Mouse (Mus musculus): Measurements from ENCODE around the gene Amy1. TPM values are rescaled to one million over a fixed set of nuclear protein-coding genes. Genes with fewer than 3 reads are reported as not detected.
"Not testable (repeated sequence)": the region's sequence is repeated elsewhere in the genome, so short reads cannot be mapped to it uniquely, and the experiment has no call there.

The Amy1 gene
- 10 to 100 TPM in 1 of 2 experiments, 1 to 10 TPM in 1; 7.7 to 13.9 TPM for total RNA-seq (2021)
- long read RNA-seq, experiment 1, transcript Amy1-202 (11 exons, 1,771 nt): major isoform, 18 of 22 reads
- long read RNA-seq, experiment 1, partial matches to known transcripts: 0 of 22 reads
- long read RNA-seq, experiment 1, other reads (novel, unspliced or antisense): 1 of 22 reads
- long read RNA-seq, experiment 2, transcript Amy1-202 (11 exons, 1,771 nt): major isoform, 5 of 8 reads
- long read RNA-seq, experiment 2, partial matches to known transcripts: 1 of 8 reads
- long read RNA-seq, experiment 2, other reads (novel, unspliced or antisense): 0 of 8 reads

DNA sequence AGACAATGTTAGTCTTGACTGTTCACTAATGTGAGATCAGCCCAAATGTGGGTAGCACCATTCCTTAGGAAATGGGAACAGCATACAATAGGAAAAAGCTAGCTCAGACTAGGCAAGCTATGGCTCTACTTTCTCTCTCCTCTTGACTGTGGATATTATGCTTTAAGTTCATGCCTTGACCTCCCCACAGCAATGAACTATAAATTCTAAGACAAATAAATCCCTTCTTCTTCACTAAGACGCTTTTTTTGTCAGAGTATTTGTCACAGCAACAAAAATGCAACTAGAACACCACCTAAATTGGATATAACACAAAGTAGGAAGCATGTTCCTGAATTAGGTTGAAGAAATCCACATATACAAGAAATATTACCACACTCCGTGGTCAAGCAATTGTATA is at the start of gene Amy1:
Amy1 (minus strand) TSS at position 101 of the 400 bp plus-strand sequence.
- no peak for DNase-seq

DNA sequence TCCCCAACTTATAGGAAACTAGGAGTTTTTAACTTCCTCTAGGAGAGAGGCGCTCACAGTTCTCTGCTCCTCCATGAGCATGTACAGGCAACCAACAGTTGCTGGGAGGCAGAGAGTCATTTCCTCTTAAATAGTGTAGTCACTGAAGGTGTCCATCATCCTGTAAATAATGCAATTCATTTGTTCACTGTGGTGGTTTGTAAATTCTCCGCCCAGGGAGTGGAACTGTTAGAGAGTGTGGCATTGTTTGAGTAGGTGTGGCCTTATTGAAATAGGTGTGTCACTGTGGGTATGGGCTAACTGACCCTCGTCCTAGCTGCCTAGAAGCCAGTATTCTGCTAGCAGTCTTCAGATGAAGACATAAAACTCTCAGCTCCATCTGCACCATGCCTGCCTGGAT is 47.8 kb upstream of the Amy1 start:
- no peak for DNase-seq

DNA sequence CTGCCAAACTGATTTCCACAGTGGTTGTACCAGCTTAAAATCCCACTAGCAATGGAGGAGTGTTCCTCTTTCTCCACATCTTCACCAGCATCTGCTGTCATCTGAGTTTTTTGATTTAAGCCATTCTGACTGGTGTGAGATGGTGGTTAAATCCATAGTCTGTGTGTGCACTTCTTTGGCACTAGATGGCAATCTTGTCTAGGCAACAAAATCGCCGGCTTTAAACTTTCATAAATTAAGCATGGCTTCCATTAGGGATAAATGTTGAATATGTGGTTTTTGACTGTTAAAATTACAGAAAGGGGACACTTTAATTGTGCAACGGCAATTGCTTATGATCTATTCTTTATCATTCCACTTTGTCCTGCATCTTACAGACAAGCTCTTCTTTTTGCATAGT is 44.9 kb upstream of the Amy1 start:
- DNase-seq: not testable (repeated sequence)

DNA sequence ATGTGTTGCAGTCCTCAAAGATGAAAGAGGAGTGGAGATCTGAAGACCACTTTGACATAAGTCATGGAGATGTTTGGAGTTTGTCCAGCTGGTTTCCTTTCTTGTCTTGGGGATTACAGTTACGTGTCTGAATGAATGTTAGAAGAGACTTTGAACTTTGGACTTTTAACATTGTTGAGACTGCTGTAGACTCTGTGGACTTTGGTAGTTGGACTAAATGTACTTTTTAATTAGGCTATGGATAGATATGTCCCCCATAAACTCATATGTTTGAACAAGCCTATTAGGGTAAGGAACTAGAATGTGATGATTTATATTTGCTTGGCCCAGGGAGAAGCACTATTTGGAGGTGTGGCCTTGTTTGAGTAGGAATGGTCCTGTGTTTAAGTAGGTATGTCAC is 33.0 kb upstream of the Amy1 start:
- DNase-seq: no peak

DNA sequence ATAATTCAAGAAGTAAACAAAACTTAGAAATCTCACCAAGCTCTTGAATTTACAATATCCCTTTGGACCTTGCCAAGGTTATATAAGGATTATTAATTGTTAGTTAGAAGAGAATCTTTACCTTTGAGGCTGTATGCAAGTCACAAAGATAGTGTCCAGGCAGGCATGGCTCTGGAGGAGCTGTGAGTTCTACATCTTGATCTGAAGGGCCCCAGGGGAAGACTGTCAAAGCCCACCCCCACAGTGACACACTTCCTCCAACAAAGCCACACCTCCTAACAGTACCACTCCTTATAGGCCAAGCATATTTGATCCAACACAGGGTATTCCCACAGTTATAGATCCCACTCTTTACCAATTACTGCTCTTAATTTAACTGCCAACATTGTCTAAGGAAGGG is 27.7 kb upstream of the Amy1 start:
- DNase-seq: no peak

DNA sequence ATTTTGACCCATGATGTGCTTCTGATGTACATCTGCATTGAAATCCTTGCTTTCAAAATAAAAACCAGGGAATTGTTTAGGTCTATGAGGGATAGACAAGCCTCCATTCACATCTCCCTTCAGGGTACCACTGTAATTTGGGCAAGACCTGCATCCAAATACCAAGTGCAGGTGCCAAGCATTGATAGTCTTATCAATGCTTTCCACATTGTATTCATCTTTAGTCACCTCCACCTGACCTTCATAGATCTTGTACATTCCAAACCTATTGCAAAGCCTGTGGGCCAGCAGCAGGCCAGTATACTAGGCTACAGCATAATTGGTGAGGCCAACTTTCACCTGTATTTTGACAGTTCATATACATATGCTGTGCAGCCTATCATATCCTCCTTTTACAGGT is 25.1 kb upstream of the Amy1 start:
- DNase-seq: no peak

DNA sequence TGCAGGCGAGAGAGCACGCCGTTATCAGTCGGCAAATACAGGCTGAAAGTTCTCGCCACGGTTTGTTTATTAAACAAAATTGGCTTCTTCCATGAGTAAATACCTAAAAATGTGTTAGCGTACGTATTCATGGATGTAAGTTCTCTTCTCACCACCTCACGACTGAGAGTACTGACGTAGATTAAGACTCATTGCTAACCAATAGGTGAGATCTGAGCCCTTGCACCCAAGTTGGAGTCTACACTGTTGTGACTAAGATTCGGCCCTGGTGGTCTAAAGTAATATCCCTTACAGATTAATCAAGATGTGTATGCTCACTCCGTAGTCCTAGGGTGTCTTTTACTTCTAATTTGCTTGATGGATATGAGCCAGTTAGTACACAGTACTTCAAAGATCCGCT is 24.1 kb upstream of the Amy1 start:
- DNase-seq: peak in 1 of 2 experiments; percentile 22

DNA sequence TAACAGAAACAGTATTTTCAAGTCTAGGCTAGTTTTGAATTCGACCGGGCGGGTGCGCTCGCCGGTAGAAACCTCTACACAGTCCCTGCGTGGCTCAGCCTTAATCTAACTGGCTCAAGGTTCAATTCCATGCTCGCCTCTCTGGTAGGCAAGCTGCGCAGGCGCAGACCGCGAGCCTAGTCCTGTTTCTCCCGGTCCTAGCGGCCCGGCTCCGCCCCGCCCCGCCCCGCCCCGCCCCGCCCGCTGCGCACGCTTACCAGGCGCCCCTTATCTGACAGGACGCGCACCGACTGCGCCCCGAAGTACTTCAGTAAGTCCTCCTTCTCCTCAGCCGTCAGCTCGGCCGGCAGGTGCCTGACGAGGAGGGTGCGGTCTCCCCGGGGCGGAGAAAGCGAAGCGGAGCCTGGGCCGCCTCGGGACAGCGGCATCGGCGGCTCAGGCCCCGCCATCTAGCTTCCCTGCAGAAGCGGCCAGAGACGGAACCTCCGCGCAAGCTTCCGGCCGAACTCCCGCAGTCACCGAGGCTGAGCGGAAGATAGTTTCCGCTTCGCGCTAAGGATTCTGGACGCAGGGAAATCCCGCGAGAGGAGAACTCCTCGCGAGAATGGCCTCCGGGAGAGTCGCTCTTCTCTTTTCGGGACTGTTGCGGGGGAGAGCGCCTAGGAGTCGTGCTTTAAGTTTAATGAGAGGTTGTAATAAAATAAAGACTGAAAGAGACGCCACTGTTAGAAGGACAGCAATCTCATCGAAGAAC is 23.3 kb upstream of the Amy1 start, which contains the start of gene Rnpc3:
Rnpc3 (minus strand) TSS at position 544 of the 754 bp plus-strand sequence.
- DNase-seq: peak; percentile 97 to 99

DNA sequence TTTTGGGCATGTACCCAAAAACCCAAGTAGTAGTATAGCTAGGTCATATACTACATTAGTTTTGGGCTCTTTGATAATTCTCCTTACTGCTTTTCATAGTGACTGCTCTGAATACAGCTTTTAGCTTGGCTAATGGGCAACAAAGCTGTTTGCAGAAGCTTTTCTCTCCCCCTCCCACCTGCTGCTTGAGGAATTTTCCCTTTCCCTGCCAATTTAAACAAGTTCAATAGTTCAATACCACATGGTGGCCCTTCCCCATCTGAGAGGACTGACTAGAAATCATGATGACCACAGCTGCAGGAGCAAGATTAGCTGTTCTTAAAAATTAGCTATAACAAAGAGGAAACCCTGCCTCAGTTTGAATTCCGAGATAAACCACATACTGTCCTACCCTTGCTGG is 15.7 kb downstream of the Amy1 start:
- no peak for DNase-seq

DNA sequence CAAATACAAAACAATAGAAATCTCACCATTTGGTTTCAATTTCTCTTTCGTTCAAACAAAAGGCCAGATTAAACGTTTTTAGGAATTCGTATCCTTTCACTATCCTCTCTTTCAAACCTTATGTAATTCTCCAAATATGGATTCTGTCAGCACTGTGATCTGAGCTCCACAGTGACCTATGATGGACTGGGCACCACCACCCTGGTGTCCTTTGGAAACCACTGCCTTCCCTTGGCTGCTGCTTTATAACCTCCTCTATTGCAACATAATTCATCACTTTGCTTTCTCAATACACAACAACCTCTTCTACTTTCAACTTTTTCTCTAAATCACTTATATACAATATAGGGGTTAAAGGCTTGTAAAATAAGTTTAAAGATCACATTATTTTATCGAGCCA is 31.9 kb downstream of the Amy1 start:
- DNase-seq: peak; percentile 7 to 25

DNA sequence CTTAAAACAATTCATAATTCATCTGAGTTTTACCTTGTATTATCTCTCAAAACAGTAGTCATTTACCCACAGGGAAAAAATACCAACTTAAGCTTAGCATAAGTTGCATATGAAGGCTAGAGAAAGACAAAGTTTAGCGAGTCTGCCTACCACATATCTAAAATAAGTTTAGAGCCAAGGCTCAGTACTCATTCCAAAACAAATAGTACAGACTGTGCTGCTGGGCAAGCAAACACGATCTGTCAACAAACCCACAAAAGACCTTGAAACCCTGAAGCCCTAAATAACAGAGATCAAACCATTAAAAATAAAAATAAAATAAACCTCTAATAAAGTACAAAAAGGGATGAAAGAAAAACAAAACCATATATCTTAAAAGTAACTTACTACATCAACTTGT is 32.4 kb downstream of the Amy1 start:
- DNase-seq: peak; percentile 5 to 20

DNA sequence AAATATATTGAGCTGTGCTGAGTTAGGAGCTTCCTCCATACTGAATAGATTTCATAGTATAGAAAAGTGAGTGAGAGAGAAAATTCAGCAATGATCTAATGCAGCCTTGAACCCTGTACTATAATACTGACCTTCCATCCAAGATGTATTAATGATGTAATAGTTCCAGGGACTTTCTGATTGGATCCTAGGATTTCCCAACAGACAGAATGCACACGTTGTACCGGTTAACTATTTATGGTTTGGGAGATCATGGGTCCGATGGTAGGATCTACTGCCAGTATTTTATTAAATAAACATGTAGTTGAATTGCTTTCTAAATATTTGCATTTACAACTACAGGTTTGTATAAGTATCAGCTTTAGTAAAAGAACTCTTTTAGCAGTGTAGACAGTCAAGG is 34.3 kb downstream of the Amy1 start:
- no peak for DNase-seq

DNA sequence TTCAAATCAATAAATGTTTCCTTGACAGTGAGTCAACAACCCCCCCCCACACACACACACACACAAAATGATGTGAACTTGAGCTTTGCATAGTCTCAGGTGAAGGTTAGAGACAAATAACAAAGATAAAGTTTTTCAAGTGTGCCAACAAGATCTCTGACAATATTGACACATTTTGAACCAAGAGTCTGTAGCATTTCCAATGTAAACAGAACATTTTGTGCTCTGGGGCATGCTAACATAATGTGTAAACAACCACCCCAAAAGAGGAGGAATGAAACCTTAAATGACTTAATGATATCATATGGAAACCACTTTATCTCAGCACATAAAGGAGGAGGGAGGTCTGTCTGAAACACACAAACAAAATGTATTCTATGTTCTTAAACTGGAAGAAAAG is 66.8 kb downstream of the Amy1 start:
- no peak for DNase-seq

DNA sequence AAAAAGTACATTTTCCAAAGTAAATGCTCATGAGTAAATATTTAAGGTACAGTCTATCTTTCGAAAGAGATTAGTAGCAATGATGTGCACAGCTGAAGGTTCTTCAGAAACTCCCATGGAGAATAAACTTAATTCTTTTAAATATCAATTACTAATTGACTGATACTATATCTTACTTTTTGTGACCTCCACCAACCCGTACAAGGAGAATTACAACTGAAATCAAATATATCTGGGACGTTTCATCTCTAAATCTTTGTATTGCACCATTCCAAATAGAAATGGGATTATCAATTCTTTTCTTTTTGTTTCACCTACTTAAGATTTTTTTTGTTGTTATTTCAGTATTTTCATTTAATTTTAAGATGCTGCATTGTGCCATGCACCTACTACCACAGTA is 74.2 kb downstream of the Amy1 start, which contains the start of gene Amy2a1:
Amy2a1 (minus strand) TSS at position 101 of the 400 bp plus-strand sequence.
- DNase-seq: not testable (repeated sequence)

Other genes starting within 250 kb of the Amy1 start
- gene Amy2a1, start 74.3 kb downstream of the Amy1 start, total RNA-seq (2021): not detected
- gene Rnpc3, start 23.4 kb upstream of the Amy1 start, total RNA-seq (2021): 10 to 100 TPM in 1 of 2 experiments, 1 to 10 TPM in 1; 8.8 to 10.8 TPM

All from heart, adult 18-20 months (tissue).